Mouse (Mus musculus): ENCODE results near the gene Pafah1b1. TPM values are rescaled to one million over a fixed set of nuclear protein-coding genes. Genes with fewer than 3 reads are reported as not detected.

Pafah1b1 gene
- polyA plus RNA-seq, 1 experiment from 2014 or later: 64.1 TPM

- WGBS: 89% methylated on average over 3 of the region's 3 CpGs
- no peaks in the 10 kb centered on the region for H3K9me3 ChIP-seq
- H3K4me2 ChIP-seq (replicated peaks): no peak overlapping the region
- no peak for ATAC-seq (ENCODE audit: insufficient number of reproducible peaks, insufficient read depth, low FRiP score, low TSS enrichment)
- H3K27ac ChIP-seq: no peak overlapping the region
- H3K36me3 ChIP-seq: no peaks in the 10 kb centered on the region
- H3K9ac ChIP-seq: no peak overlapping the region
- H3K27me3 ChIP-seq: no peaks in the 10 kb centered on the region
- no peak overlapping the region for H3K4me3 ChIP-seq
- peaks cover 8% of the 10 kb centered on the region; the same call in 1 of the 2 replicates for H3K4me1 ChIP-seq
These were observed 8.4 kb downstream of the Pafah1b1 start for GRCm38 (mm10) chr11:74715971-74716525.

GRCm38 (mm10) chr11:74710671-74711070 is 13.8 kb downstream of the Pafah1b1 start:
- Histone ChIP-seq H3K4me3 (no peak overlapping the region), H3K9me3 (no peaks in the 10 kb centered on the region), H3K36me3 (no peaks in the 10 kb centered on the region), H3K4me2 (replicated peaks) (no peak overlapping the region), H3K4me1 (peaks cover 4% of the 10 kb centered on the region; the same call in 1 of the 2 replicates), H3K27ac (no peak overlapping the region), H3K9ac (no peak overlapping the region), H3K27me3 (no peaks in the 10 kb centered on the region)
- 93% methylated on average over 1 of the region's 1 CpGs for WGBS
- no peak for ATAC-seq (ENCODE audit: insufficient number of reproducible peaks, insufficient read depth, low FRiP score, low TSS enrichment)

DNA sequence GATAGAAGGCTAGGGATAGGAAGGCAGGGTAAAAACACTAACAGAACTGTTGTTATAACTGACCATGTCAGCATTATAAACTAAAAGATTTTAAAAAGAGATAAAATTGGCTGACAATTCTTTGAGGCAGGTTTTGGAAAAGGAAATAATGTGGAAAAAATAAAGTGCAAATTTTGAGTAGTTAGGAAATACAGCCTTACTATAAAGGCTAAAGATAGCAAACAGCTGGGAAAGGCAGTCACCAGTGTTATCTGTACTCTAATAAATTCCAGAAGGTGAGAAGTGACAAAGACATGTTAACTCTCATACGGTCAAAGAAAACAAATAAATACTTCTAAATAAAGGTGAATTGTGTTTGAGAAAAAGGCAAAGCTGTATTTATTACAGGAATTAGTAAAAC is 15.7 kb downstream of the Pafah1b1 start:
- Histone ChIP-seq H3K4me2 (replicated peaks) (no peak overlapping the region), H3K27me3 (no peaks in the 10 kb centered on the region), H3K4me3 (no peak overlapping the region), H3K27ac (no peak overlapping the region), H3K9me3 (no peaks in the 10 kb centered on the region), H3K4me1 (peaks cover 4% of the 10 kb centered on the region; the same call in 1 of the 2 replicates), H3K36me3 (no peaks in the 10 kb centered on the region), H3K9ac (no peak overlapping the region)
- WGBS: 65% methylated on average over 1 of the region's 1 CpGs
- no peak for ATAC-seq (ENCODE audit: insufficient number of reproducible peaks, insufficient read depth, low FRiP score, low TSS enrichment)

DNA sequence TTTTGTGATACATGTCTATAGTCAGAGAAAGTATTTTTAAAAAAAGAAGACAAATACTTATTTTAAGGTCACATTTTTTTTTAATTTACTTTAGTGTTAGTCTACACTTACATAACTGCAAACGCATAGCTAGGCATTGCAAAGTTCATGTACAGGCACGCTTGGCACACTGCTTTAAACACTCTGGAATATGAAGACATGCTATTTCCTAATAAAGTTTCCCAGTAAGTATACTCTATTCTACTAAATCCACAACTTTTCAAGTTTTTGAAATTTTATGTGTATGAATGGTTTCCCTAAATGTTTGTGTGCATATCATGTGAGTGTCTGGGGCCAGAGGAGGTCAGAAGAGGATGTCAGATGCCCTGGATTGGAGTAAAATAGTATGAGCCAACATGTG is 20.4 kb downstream of the Pafah1b1 start:
- H3K4me3 ChIP-seq: no peak overlapping the region
- no peaks in the 10 kb centered on the region; the same call in 1 of the 2 replicates for H3K36me3 ChIP-seq
- H3K27ac ChIP-seq: no peak overlapping the region
- no peaks in the 10 kb centered on the region for H3K27me3 ChIP-seq
- no peak overlapping the region for H3K4me2 ChIP-seq (replicated peaks)
- H3K9me3 ChIP-seq: no peaks in the 10 kb centered on the region
- H3K4me1 ChIP-seq: no peaks in the 10 kb centered on the region
- WGBS: 87% methylated on average over 2 of the region's 2 CpGs
- no peak for ATAC-seq (ENCODE audit: insufficient number of reproducible peaks, insufficient read depth, low FRiP score, low TSS enrichment)
- no peak overlapping the region for H3K9ac ChIP-seq

DNA sequence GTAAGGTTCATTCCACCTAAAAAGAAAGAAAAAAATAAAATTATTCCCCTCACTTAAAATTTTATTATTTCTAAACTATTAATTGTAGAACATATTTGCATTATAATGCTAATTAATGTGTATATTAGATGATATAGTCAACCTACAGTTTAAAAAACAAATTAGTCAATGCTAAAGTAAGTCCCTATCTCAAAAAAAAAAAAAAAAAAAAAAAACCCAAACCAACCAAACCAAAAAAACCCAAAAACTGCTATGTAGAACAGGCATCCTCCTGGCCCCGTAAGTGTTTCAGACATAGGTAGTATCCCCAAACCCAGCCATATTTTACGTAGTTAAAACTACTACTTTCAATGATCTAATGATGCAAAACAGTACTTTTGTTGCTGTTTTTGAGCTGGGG is 25.0 kb downstream of the Pafah1b1 start:
- Histone ChIP-seq H3K36me3 (peaks cover 27% of the 10 kb centered on the region), H3K9ac (no peak overlapping the region), H3K4me2 (replicated peaks) (no peak overlapping the region), H3K27me3 (no peaks in the 10 kb centered on the region), H3K4me3 (no peak overlapping the region), H3K4me1 (no peaks in the 10 kb centered on the region), H3K9me3 (no peaks in the 10 kb centered on the region), H3K27ac (no peak overlapping the region)
- no peak for ATAC-seq (ENCODE audit: insufficient number of reproducible peaks, insufficient read depth, low FRiP score, low TSS enrichment)
- WGBS: 95% methylated on average over 2 of the region's 2 CpGs

DNA sequence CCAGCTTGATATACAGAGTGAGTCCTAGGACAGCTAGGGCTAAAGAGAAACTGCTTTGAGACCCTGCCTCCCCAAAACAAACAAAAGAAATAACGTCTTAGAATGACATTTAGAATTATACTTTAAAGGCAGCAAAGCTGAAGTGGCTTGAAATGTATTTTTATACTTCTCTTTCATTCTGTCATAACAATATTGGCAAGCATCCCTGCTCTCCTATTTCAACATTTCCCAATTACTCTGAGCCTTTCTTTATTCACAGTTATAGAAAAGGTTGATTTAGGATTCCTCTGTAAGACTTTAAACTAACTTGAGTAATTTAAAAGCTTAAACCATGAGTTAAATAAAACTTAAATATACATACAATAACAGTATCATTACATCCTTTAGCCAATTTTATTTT is 32.3 kb downstream of the Pafah1b1 start:
- Histone ChIP-seq H3K4me1 (no peaks in the 10 kb centered on the region), H3K9ac (no peak overlapping the region), H3K9me3 (no peaks in the 10 kb centered on the region), H3K36me3 (peaks cover 24% of the 10 kb centered on the region), H3K27ac (no peak overlapping the region), H3K4me3 (no peak overlapping the region), H3K27me3 (no peaks in the 10 kb centered on the region), H3K4me2 (replicated peaks) (no peak overlapping the region)
- no peak for ATAC-seq (ENCODE audit: insufficient number of reproducible peaks, insufficient read depth, low FRiP score, low TSS enrichment)
- WGBS: 69% methylated on average over 1 of the region's 1 CpGs

- Histone ChIP-seq H3K9me3 (no peaks in the 10 kb centered on the region), H3K4me3 (no peak overlapping the region), H3K27ac (no peak overlapping the region), H3K4me1 (no peaks in the 10 kb centered on the region), H3K27me3 (no peaks in the 10 kb centered on the region), H3K9ac (no peak overlapping the region), H3K36me3 (peaks cover 50% of the 10 kb centered on the region), H3K4me2 (replicated peaks) (no peak overlapping the region)
- no peak for ATAC-seq (ENCODE audit: insufficient number of reproducible peaks, insufficient read depth, low FRiP score, low TSS enrichment)
- 89% methylated on average over 4 of the region's 4 CpGs for WGBS
These were observed 49.3 kb downstream of the Pafah1b1 start for GRCm38 (mm10) chr11:74675156-74675555.

- H3K4me1 ChIP-seq: no peaks in the 10 kb centered on the region
- H3K4me2 ChIP-seq (replicated peaks): no peak overlapping the region
- no peaks in the 10 kb centered on the region for H3K27me3 ChIP-seq
- H3K9ac ChIP-seq: no peak overlapping the region
- H3K36me3 ChIP-seq: peaks cover 50% of the 10 kb centered on the region
- H3K9me3 ChIP-seq: no peaks in the 10 kb centered on the region
- WGBS: 94% methylated on average over 8 of the region's 8 CpGs
- no peak for ATAC-seq (ENCODE audit: insufficient number of reproducible peaks, insufficient read depth, low FRiP score, low TSS enrichment)
- H3K27ac ChIP-seq: no peak overlapping the region
- no peak overlapping the region for H3K4me3 ChIP-seq
These were observed 49.8 kb downstream of the Pafah1b1 start for GRCm38 (mm10) chr11:74674713-74675112.

DNA sequence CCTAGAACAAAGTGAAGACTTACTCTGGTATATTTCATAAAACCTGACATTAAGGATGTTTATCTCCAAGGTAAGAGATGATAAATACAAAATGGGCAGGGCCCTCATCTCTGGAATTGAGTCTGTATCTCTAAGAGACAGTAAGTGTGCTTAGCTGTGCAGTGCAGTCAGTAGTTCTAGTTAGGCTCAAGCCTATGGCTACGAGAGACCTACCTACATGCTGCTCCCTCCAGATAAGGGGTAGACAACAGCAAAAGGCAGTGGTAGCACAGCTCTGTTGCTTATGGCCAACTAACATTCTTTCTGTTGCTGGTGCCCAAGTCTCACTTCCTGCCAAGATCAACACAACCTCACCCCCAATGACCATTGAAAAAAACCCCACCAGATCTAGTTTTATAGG is 50.9 kb downstream of the Pafah1b1 start:
- Histone ChIP-seq H3K4me1 (no peaks in the 10 kb centered on the region), H3K4me2 (replicated peaks) (no peak overlapping the region), H3K9ac (no peak overlapping the region), H3K27me3 (no peaks in the 10 kb centered on the region), H3K27ac (no peak overlapping the region), H3K4me3 (no peak overlapping the region), H3K36me3 (peaks cover 52% of the 10 kb centered on the region), H3K9me3 (no peaks in the 10 kb centered on the region)
- WGBS: 76% methylated on average over 1 of the region's 1 CpGs
- ATAC-seq (ENCODE audit: insufficient number of reproducible peaks, insufficient read depth, low FRiP score, low TSS enrichment): no peak

- H3K36me3 ChIP-seq: peaks cover 52% of the 10 kb centered on the region
- WGBS: 84% methylated on average over 6 of the region's 6 CpGs
These were observed 51.5 kb downstream of the Pafah1b1 start for GRCm38 (mm10) chr11:74672901-74673513.

DNA sequence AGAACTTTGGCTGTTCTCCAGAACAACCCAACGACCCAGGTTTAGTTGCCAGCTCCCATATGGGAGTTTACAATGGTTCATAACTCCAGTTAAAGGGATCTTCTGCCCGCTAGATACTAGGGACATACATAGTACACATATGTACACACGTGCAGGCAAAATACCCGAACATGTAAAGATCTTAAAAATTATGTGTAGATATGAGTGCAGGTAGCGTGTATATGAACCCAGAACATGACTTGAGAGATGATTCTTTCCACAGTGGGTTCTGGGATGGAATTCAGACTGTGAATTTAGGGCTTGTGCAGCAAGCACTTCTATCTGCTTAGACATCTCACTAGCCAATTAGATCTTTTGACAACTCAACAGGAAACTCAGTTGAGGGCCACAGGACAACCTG is 52.6 kb downstream of the Pafah1b1 start:
- Histone ChIP-seq H3K4me1 (no peaks in the 10 kb centered on the region), H3K9ac (no peak overlapping the region), H3K4me3 (no peak overlapping the region), H3K27ac (no peak overlapping the region), H3K9me3 (no peaks in the 10 kb centered on the region), H3K27me3 (no peaks in the 10 kb centered on the region), H3K4me2 (replicated peaks) (no peak overlapping the region), H3K36me3 (peaks cover 54% of the 10 kb centered on the region)
- WGBS: 92% methylated on average over 5 of the region's 5 CpGs
- ATAC-seq (ENCODE audit: insufficient number of reproducible peaks, insufficient read depth, low FRiP score, low TSS enrichment): no peak

More at GRCm38 (mm10) chr11:74672901-74673513, 51.5 kb downstream of the Pafah1b1 start:
- Histone ChIP-seq H3K4me3 (no peak overlapping the region), H3K9me3 (no peaks in the 10 kb centered on the region), H3K4me1 (no peaks in the 10 kb centered on the region), H3K27me3 (no peaks in the 10 kb centered on the region), H3K9ac (no peak overlapping the region), H3K4me2 (replicated peaks) (no peak overlapping the region), H3K27ac (no peak overlapping the region)
- no peak for ATAC-seq (ENCODE audit: insufficient number of reproducible peaks, insufficient read depth, low FRiP score, low TSS enrichment)

DNA sequence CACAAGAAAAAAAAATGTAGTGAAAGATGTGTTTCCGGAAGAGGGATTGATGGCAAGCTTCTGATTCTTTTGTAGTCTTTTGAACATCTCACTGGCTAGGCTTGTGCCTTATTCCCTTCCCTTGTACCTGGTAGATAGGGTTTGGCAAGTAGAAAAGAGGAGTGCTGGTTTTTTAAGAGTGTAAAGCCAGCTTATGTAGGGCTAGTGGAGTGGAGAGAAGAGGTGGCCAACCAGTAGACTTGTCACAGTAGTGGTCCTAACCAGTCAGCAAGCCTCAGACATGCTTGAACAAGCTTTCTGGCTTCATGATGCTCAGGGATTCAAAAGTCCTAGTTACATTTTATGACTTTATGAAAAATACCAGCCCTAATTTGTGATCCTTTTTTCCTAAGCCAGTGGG is 53.5 kb downstream of the Pafah1b1 start:
- peaks cover 58% of the 10 kb centered on the region for H3K36me3 ChIP-seq
- ATAC-seq (ENCODE audit: insufficient number of reproducible peaks, insufficient read depth, low FRiP score, low TSS enrichment): no peak
- H3K4me1 ChIP-seq: no peaks in the 10 kb centered on the region
- H3K4me3 ChIP-seq: no peak overlapping the region
- 87% methylated on average over 1 of the region's 1 CpGs for WGBS
- no peak overlapping the region for H3K4me2 ChIP-seq (replicated peaks)
- H3K27me3 ChIP-seq: no peaks in the 10 kb centered on the region
- H3K27ac ChIP-seq: no peak overlapping the region
- H3K9ac ChIP-seq: no peak overlapping the region
- no peaks in the 10 kb centered on the region for H3K9me3 ChIP-seq
